Mouse (Mus musculus) megakaryocyte, embryonic 14.5 days (primary cell): ENCODE data around the gene Npw. TPM values are rescaled to one million over a fixed set of nuclear protein-coding genes. Genes with fewer than 3 reads are reported as not detected.

Experiments used
- H3K27me3 ChIP-seq: replicated peaks from 2 replicates; pipeline ENCODE3; 2012; ENCODE audit warnings: inconsistent platforms
- H3K36me3 ChIP-seq: replicated peaks from 2 replicates; pipeline ENCODE3; 2012; ENCODE audit warnings: low read length, inconsistent platforms, mixed read lengths
- H3K4me1 ChIP-seq: 2 replicates; pipeline ENCODE4 v1.6.1; 2012; ENCODE audit warnings: inconsistent platforms
- H3K4me3 ChIP-seq: replicated peaks from 2 replicates; pipeline ENCODE3; 2012; ENCODE audit warnings: moderate library complexity, mild to moderate bottlenecking, inconsistent platforms
- H3K9me3 ChIP-seq: 2 replicates; pipeline ENCODE4 v1.6.1; 2012; ENCODE audit warnings: inconsistent platforms
- FLI1 ChIP-seq: IDR thresholded peaks from 2 replicates; pipeline ENCODE4 v1.6.1; 2012; ENCODE audit warnings: low read length, inconsistent platforms, mixed read lengths
- GATA1 ChIP-seq: IDR thresholded peaks from 3 replicates; pipeline ENCODE4 v1.6.1; 2012; ENCODE audit warnings: mixed read lengths, low read length, inconsistent platforms, borderline replicate concordance
- polyA plus RNA-seq: library from polyadenylated mRNA; stranded (reverse); fragments of >175 nt; gene quantifications from 2 replicates; pipeline ENCODE4 v1.2.3, GENCODE M21; 2012; ENCODE audit warnings: low replicate concordance; ENCODE audit not compliant: insufficient read depth

Npw gene
- polyA plus RNA-seq, 1 experiment, result 1.1 TPM

DNA sequence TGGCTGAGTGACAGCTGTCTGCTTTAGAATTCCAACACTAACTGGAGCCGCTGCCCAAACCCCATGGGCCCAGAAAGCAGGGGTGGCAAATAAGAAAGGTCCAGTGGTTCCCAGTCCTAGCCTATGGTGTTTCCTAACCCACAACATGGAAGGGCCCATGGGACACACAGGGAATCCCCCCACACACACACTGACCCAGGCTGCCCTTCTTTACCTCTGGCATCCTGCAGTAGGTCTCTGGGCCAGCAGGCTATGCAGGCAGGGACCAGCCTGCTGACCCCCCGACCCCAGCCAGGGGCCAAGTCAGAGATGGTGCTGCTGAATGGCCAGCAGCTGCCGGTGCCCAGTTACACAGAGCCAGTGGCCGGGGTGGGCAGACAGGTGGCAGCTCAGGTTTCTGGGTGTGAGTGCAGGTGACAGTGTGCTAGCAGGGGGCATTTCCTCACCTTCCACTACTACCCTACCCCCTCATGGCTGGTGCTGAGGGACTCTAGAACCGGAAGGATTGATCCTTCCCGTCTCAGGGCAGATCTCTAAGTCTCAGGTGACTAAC, 15.4 kb downstream of the Npw start:
- Histone ChIP-seq H3K4me3 (no peak overlapping the region), H3K27me3 (peaks cover 73% of the 10 kb centered on the region), H3K9me3 (no peaks in the 10 kb centered on the region), H3K36me3 (peaks cover 15% of the 10 kb centered on the region), H3K4me1 (peaks cover 26% of the 10 kb centered on the region)
- TF ChIP-seq FLI1 (no peak), GATA1 (no peak)

DNA sequence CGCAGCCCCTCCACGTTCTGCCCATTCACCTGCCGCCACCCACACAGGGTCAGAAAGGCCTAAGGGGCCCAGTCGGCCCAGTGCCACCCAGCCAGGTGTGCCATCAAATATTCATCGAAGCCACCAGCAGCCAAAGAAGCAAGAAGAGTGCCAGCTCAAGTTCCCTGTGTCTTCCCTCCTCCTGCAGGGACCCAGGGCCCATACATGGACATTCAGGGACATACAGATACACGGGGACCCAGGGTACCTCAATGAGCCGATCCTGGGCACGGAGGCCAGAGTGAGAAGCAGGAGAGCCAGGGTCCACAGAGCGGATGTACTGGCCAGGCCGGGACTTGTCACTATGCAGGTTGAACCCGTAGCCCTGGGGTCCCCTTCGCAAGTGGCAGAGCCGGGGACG, 16.3 kb downstream of the Npw start:
- Histone ChIP-seq H3K4me1 (peaks cover 27% of the 10 kb centered on the region), H3K36me3 (peaks cover 15% of the 10 kb centered on the region), H3K9me3 (no peaks in the 10 kb centered on the region), H3K27me3 (peaks cover 63% of the 10 kb centered on the region), H3K4me3 (no peak overlapping the region)
- no peak for TF ChIP-seq FLI1
- no peak for TF ChIP-seq GATA1

DNA sequence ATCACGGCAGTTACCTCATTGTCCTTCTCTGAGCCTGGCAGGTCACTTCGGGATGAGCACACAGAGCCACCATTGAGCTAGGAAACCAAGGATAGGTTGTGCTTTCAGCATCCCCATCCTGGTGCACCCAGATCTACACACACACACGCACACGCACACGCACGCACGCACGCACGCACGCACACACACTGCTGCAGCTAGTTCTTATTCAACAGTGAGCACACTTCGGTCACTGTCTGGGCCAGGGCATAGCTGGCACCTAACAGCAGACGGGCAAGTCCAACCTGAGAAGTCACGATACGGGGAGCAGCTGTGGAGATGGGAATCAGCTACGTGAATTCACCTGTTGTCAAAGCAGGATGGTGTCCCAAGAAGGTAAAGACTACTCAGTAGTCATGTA, 17.7 kb downstream of the Npw start:
- peaks cover 35% of the 10 kb centered on the region for H3K4me1 ChIP-seq
- H3K9me3 ChIP-seq, result no peaks in the 10 kb centered on the region
- peaks cover 52% of the 10 kb centered on the region for H3K27me3 ChIP-seq
- peaks cover 19% of the 10 kb centered on the region for H3K36me3 ChIP-seq
- TF ChIP-seq FLI1 (no peak), GATA1 (no peak)
- no peak overlapping the region for H3K4me3 ChIP-seq

DNA sequence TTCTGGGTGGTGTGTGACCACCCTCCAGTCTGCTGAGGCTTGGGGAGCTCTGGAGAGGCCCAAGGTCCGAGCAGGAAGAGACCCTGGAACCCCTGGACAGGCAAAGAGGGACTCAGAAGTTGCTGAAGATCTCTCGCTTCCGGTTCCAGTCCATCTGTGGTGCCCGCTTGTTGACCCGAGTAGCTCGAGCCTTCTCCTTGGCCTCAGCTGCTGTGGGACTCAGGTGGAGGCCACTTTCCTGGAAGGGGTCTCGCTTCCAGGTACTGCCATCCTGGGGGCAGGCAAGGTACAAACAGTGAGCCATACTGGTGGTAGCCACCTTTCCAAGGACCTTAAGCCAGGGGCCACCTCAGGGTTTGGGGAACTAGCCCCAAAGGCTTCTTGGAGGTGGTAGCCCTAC, 18.1 kb downstream of the Npw start:
- Histone ChIP-seq H3K4me1 (peaks cover 35% of the 10 kb centered on the region), H3K27me3 (peaks cover 48% of the 10 kb centered on the region), H3K36me3 (peaks cover 24% of the 10 kb centered on the region), H3K9me3 (no peaks in the 10 kb centered on the region), H3K4me3 (no peak overlapping the region)
- TF ChIP-seq GATA1 (no peak), FLI1 (no peak)

DNA sequence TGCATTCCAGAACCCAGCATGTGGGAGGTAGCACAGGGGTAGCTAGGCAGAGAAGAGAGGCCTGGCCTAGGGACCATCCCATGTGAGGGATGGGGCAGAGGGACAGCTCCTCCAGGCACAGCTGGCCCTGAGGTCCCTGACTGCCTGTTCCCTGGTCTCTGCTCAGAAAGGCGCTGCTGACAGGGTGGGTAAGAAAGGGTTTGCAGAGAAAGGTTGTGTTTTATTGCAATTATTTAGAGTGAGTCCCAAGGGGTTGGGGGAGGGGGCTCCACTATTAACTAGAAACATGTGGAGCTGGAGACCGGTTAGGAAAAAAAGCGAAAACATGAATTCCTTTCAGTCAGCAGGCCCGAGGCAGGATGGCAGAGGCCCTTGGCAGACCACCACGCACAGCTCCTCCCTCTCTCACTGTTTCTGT, 18.7 kb downstream of the Npw start:
- H3K9me3 ChIP-seq, result no peaks in the 10 kb centered on the region
- peaks cover 29% of the 10 kb centered on the region for H3K36me3 ChIP-seq
- H3K4me1 ChIP-seq, result peaks cover 35% of the 10 kb centered on the region
- peaks cover 43% of the 10 kb centered on the region for H3K27me3 ChIP-seq
- TF ChIP-seq FLI1 (no peak), GATA1 (no peak)
- no peak overlapping the region for H3K4me3 ChIP-seq

DNA sequence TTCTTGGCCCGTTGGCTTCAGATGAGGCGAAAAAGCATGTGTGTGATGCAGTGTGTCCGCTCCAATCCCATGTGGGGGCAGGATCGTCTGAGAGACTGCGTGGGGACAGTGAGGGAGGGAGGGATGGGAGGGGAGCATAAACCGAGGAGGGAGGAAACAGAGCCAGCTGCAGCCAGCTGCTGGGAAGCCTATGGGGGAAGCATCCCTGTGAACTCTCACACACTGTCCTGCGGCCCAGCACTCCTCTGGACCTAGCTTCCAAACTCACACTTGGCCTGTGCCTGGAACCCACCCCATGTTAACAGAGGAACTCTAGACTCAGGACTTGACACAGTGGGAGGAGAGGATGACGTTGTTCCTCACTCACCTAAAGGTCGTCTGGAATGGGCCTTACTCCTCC, 19.4 kb downstream of the Npw start:
- Histone ChIP-seq H3K9me3 (no peaks in the 10 kb centered on the region), H3K36me3 (peaks cover 34% of the 10 kb centered on the region), H3K4me3 (no peak overlapping the region), H3K27me3 (peaks cover 36% of the 10 kb centered on the region), H3K4me1 (peaks cover 35% of the 10 kb centered on the region)
- no peak for TF ChIP-seq GATA1
- no peak for TF ChIP-seq FLI1

DNA sequence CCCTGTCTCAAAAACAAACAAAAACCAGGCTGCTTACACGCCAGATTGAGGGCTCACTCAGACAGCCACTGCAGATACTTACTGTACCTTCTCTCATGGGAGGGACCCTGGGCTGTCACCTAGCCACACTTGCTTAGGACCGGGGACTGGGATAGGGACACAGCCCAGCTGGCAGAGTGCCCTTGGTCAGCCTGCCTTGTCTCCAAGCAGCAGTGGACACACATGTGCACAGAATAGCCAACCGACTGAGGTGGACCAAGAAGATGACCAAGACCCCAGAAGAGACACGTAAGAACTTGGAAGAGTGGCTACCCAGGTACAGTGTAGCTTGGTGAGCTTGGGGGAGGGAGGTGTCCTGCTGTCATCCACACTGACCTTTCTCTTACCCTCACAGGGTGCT, 20.0 kb downstream of the Npw start:
- H3K4me3 ChIP-seq, result no peak overlapping the region
- TF ChIP-seq FLI1 (no peak), GATA1 (no peak)
- peaks cover 34% of the 10 kb centered on the region for H3K36me3 ChIP-seq
- H3K4me1 ChIP-seq, result peaks cover 40% of the 10 kb centered on the region
- H3K9me3 ChIP-seq, result no peaks in the 10 kb centered on the region
- peaks cover 29% of the 10 kb centered on the region for H3K27me3 ChIP-seq

DNA sequence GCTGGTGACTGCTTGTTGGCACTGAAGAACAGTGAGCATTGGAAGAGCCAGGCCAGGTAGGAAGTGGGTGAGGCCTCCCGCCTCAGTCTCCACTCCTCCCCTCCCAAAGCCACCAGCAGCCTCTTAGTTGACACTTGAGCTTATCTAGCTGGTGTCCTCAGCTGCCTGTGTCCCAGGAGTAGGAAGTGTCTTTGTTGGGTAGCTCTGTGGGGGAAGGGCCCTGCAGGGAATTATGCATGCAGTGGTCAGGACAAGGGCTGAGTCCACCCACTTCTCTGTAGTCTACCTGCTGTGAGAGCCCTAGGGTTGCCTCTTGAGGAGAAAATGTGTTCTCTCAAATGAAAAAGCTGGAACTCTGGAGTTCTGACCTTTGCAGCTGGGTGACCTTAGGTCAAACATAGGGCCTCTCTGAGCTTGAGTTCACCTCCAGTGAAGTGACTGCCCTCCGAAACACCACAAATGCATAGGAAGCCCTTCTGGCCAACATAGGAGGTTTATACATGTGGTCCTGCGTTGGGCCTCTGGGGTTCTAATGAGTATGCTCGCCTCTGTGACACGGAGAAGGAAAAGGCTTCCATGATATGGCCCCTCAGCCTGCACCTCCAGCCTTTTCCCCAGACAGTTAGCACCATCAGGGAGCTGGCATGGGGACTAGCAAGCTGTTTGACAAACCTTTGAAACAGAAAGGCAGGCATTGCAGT, 21.3 kb downstream of the Npw start:
- Histone ChIP-seq H3K36me3 (peaks cover 34% of the 10 kb centered on the region), H3K4me1 (peaks cover 51% of the 10 kb centered on the region), H3K9me3 (no peaks in the 10 kb centered on the region), H3K27me3 (peaks cover 16% of the 10 kb centered on the region), H3K4me3 (peak overlapping the region; percentile 3)
- TF ChIP-seq GATA1 (no peak), FLI1 (no peak)

DNA sequence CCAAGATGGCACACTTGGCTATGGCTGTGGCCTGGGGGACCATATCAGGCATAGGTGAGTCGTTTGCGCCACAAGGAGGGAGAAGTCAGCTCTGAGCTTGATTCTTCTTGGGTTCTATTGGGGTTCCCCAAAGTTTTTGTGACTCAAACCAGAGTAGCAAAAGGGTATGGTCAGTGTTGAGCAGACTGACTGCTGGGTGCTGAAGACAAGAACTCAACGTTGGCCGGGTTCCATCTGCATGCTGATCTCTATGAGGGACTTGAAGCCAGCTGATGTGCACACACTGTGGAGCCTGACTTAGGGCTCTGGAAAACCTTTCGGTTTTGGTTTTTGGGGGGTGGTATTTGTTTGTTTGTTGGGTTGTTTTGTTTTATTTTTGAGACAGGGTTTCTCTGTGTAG, 22.6 kb downstream of the Npw start:
- no peak for TF ChIP-seq FLI1
- no peak for TF ChIP-seq GATA1
- H3K27me3 ChIP-seq, result peaks cover 9% of the 10 kb centered on the region
- peaks cover 38% of the 10 kb centered on the region for H3K36me3 ChIP-seq
- H3K9me3 ChIP-seq, result no peaks in the 10 kb centered on the region
- H3K4me1 ChIP-seq, result peaks cover 58% of the 10 kb centered on the region
- H3K4me3 ChIP-seq, result no peak overlapping the region

DNA sequence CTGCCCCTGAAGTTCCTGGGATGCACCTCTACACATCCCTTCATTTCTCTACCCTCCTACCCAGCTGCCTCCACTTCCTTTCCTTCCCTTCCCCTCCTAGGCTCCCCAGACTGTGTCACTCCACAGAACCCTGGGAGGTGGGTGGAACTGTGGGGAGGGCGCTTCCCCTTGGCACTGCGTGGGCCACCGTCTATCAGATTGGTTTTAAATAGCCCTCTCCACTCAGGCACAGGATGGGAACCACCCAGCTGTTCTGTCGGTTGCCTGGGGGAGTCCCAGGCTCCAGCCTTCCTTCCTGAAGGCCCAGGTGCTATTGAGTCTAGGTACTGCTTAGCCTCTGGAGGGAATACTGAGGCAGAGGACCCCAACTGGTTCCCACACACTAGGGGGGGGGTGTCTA, 23.2 kb downstream of the Npw start:
- Histone ChIP-seq H3K9me3 (no peaks in the 10 kb centered on the region), H3K36me3 (peaks cover 45% of the 10 kb centered on the region)
- no peak for TF ChIP-seq FLI1
- TF ChIP-seq GATA1, result no peak

More for the DNA sequence above, 23.2 kb downstream of the Npw start:
- H3K4me1 ChIP-seq, result peaks cover 60% of the 10 kb centered on the region
- H3K4me3 ChIP-seq, result no peak overlapping the region
- H3K27me3 ChIP-seq, result peaks cover 3% of the 10 kb centered on the region
